Mouse (Mus musculus): ENCODE results near the gene Spsb2.
"Not testable (repeated sequence)": the region's sequence is repeated elsewhere in the genome, so short reads cannot be mapped to it uniquely, and the experiment has no call there.

The Spsb2 gene

GRCm38 (mm10) chr6:124808358-124809012 is at the start of gene Spsb2:
Gene Spsb2 (plus strand): TSS chr6:124808661.
- peak; percentile 68 for DNase-seq (ENCODE audit: low spot score)

DNA sequence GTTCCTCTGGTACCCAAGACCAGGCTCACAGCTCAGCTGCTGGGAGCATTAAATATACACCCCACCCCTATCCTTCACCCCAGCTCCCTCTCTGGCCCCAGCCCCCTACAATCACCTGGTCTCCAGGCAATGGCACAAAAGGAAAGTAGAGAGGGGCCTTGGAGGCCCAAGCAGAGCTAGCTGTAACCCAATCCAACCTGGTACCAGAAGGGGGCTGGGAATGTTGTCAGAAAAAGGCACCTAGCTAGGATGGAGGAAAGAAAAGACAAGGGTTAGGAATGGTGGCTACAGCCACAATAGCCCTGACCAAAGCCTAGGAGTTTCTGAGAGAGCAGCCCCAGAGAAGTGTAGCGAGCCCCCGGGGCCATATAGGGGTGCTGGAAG is 49.6 kb upstream of the Spsb2 start:
- no peak for DNase-seq (ENCODE audit: low spot score)

GRCm38 (mm10) chr6:124759259-124759658 is 49.2 kb upstream of the Spsb2 start:
- DNase-seq (ENCODE audit: low spot score) = peak; percentile 84

GRCm38 (mm10) chr6:124765951-124766350 is 42.5 kb upstream of the Spsb2 start:
- DNase-seq (ENCODE audit: low spot score) = no peak

DNA sequence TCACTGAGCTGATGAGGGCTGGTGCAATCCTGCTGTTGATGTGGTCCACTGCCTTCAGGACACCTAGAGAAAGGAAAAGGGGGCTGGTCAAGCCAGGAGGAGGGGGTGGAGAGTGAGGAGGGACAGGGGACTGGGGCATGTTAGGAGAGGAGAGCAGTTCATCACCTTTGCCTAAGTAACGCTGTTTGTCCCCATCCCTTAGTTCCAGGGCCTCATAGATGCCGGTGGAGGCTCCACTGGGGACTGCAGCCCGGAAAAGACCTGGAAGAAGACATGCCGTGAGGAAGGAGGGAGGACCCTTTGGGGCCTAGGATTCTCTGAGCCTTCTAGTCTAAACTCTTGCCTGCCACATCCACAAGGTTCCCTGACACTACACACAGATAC is 40.9 kb upstream of the Spsb2 start:
- no peak for DNase-seq (ENCODE audit: low spot score)

DNA sequence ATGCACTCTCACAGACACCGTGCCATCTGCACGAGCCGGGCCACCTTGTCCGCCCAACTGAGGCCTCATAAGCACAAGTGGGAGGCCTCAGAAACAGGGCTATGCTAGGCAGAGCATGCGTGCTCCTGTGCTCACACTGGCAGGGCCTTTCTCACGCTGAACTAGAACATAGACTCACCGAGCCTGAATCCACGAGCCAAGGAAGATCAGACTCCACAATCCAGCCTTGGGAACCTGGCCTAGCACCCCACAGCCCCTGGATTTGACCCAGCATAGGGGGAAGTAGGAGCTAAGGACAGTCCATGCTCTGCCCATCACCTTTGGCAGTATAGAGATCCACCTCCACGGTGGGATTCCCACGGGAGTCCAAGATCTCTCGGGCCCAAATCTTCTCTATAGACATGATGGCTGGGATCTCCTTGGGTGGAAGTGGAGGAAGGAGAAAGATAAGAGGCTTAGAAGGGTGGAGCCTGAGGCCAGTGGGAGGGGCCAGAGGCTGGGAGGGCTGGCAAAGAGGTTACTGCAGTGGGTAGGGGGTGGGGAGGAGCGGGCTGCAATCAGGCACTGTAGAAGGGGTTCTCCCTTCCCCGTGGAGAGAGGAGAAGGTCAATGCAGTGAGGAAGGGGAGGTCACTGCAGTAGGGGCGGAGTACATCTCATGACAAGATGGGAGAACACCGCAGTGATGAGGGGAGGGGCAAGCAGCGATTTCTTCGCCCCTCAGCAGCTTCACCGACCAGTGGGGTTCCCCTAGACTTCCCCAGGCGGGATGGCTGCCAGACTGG is 40.3 kb upstream of the Spsb2 start:
- no peak for DNase-seq (ENCODE audit: low spot score)

- DNase-seq (ENCODE audit: low spot score) = no peak
These were observed 39.8 kb upstream of the Spsb2 start for GRCm38 (mm10) chr6:124768704-124769044.

GRCm38 (mm10) chr6:124769101-124769765 is 39.2 kb upstream of the Spsb2 start, which contains the start of gene Eno2:
Gene Eno2 (minus strand): TSS chr6:124769673.
- no peak for DNase-seq (ENCODE audit: low spot score)

DNA sequence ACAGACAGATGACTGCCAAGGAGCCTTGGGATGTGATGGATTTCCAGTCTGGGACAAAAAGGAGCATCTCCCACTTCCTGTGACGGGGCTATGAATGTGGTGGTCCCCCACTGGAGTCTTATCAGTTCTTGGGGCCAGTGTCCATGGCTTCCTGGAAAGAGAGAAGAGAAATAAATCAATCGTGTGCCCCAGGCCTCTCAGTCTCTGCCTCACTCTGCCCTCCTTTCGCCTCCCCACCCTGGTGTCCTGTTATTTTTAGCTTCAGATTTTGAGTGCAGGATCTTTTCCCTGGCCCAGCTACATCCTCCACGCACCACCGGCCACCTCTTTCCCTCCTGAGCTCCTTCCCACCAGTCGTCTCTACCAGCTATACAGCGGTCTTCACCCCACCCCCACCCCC is 38.4 kb upstream of the Spsb2 start:
- no peak for DNase-seq (ENCODE audit: low spot score)

GRCm38 (mm10) chr6:124770511-124770910 is 38.0 kb upstream of the Spsb2 start:
- no peak for DNase-seq (ENCODE audit: low spot score)

- no peak for DNase-seq (ENCODE audit: low spot score)
These were observed 29.1 kb upstream of the Spsb2 start, which contains the start of gene Lrrc23 for GRCm38 (mm10) chr6:124779222-124779983. Gene Lrrc23 (minus strand): TSS chr6:124779727.

- no peak for DNase-seq (ENCODE audit: low spot score)
These were observed 28.5 kb upstream of the Spsb2 start for GRCm38 (mm10) chr6:124779984-124780416.

GRCm38 (mm10) chr6:124780917-124781316 is 27.5 kb upstream of the Spsb2 start:
- no peak for DNase-seq (ENCODE audit: low spot score)

DNA sequence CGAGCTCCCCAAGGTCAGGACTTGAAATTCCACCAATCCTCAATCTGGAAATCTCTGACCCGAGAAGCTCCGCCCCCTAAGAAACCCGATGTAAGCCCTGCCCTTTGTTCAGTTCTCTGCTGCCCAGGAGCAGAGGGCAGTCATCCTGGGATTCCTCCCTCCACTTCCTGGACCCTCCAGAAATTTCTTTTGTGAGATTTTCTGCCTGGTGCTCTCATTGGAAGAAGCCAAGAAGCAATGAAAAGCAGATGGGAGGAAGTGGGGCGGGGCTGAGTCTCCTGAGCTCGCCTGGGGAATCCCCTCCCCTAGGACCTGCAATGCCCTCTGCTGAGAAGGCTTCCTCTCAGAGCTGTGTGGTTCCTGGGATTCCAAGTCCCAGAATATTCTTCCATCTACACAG is 26.0 kb upstream of the Spsb2 start:
- no peak for DNase-seq (ENCODE audit: low spot score)

DNA sequence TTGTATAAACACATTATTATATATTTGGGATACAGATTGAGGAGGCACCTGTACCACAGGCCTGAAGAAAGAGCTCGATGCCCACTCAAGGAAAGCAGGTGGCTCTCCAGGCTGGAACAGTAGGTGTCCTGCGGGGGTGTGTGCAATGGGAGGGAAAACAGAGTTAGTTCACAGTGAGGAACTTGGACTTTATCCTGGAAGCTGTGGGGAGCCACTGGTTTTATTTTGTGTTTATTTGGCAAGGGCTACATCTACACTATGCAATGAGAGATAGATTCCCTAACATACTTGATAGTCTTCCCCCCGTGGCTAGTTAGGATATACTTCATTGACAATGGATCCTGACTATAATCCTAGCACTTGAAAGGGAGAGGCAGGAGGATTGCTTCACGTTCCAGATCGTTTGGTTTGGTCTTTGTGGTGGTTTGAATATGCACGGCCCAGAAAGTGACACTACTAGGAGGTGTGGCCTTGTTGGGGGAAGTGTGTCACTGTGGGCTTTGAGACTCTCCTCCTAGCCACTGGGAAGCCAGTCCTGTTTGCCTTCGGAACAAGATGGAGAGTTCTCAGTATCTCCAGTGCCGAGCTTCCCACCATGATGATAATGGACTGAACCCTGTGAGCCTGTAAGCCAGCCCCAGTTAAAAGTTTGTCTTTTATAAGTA is 21.6 kb upstream of the Spsb2 start:
- no peak for DNase-seq (ENCODE audit: low spot score)

DNA sequence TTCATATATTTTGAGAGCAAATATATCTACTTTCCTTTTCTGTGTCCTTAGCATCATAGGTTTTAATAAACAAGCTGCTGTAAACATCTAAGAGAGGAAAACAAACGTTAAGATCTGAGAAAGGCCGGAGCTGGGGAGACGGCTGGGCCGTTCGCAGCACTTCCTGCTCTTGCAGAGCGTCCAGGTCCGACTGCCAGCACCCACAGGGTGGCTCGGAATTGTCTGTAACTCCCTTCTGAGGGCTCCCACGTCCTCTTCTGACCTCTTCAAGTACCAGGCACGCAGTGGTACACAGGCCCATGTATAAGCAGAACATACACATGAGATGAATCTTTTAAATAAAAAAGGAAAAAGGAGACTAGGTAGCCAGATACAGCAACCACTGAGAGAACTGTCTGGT is 20.7 kb upstream of the Spsb2 start:
- no peak for DNase-seq (ENCODE audit: low spot score)

GRCm38 (mm10) chr6:124789519-124789918 is 18.9 kb upstream of the Spsb2 start:
- DNase-seq (ENCODE audit: low spot score) = no peak

DNA sequence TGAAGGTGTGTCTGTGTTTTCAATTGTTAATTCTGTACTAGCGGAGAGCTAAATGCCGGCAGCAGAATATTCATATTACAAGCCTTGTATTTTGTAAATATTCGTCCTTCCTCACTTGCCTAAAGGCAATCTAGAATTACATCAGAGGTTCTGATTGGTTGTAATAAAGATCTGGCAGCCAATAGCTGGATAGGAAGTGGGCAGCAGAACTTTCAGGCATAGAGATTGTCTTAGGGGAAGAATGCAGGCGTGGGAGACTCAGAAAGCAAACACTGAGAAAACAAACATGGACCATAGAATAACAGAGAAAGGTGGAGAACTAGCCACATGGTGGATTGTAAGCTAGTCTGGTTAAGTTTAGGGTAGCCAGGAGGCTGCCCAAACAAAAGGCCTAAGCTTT is 18.3 kb upstream of the Spsb2 start:
- DNase-seq (ENCODE audit: low spot score) = no peak

- no peak for DNase-seq (ENCODE audit: low spot score)
These were observed 16.6 kb upstream of the Spsb2 start for GRCm38 (mm10) chr6:124791911-124792310.

DNA sequence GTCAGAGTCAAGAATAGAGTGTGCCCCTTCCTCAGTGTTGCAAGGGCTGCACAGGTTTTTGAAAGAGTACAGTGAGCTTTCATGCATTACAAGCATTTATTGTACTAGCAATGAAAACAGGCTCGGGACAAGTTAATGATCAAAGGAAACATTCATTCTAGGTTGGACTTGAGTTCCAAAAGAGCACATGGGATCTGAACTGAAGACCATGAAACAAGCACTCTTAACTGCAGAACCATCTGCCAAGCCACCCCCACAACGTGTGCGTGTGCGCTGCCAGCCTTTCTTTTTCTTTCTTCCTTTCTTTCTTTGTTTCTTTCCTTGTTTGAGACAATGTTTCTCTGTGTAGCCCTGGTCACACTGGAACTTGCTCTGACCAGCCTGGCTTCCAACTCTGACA is 12.7 kb upstream of the Spsb2 start:
- no peak for DNase-seq (ENCODE audit: low spot score)

DNA sequence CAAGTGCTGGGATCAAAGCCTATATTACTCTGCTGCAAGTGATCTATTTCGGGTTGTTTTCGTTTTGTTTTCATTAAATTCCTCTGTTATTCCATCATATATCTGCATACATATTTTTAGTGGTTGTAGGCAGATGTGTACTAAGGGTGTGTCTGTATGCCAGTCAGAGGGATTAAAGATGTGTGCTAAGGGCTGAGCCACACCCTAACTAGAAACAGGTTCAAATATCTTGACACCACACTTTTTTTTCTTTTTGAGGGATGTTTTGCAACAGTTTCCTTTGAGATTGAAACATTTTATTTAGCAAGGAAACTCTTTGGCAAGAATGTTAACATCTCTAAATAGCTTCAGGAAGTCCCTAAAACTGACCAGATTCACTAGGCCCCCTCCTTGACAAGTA is 12.3 kb upstream of the Spsb2 start:
- DNase-seq (ENCODE audit: low spot score) = no peak

GRCm38 (mm10) chr6:124802400-124802799 is 6.1 kb upstream of the Spsb2 start:
- DNase-seq (ENCODE audit: low spot score) = not testable (repeated sequence)
